Mouse (Mus musculus) midbrain, embryonic 15.5 days (tissue): ENCODE data around the gene Gm38392. TPM values are rescaled to one million over a fixed set of nuclear protein-coding genes. Genes with fewer than 3 reads are reported as not detected.
A peak's percentile ranks its signal among the peaks of the same experiment; 100 is the strongest.

Experiments used
- ATAC-seq: fragments of 200-750 bp; cut with Nextera tagmentation; replicated peaks from 2 replicates; pipeline ENCODE4 v1.8.0; 2017; ENCODE audit warnings: moderate TSS enrichment
- H3K27ac ChIP-seq: fragments of 300-500 bp; sonication (generic); 2 replicates; pipeline ENCODE4 v1.5.1; 2015; ENCODE audit warnings: mild to moderate bottlenecking, inconsistent platforms
- H3K27me3 ChIP-seq: fragments of 300-500 bp; sonication (generic); replicated peaks from 2 replicates; pipeline ENCODE4 v1.6.1; 2015; ENCODE audit warnings: inconsistent platforms
- H3K36me3 ChIP-seq: fragments of 300-500 bp; sonication (generic); replicated peaks from 2 replicates; pipeline ENCODE4 v1.6.1; 2015; ENCODE audit warnings: inconsistent platforms
- H3K4me1 ChIP-seq: fragments of 300-500 bp; sonication (generic); 2 replicates; pipeline ENCODE4 v1.6.1; 2015; ENCODE audit warnings: inconsistent platforms
- H3K4me2 ChIP-seq: fragments of 300-500 bp; sonication (generic); 2 replicates; pipeline ENCODE4 v1.6.1; 2015; ENCODE audit warnings: inconsistent platforms, mild to moderate bottlenecking, moderate library complexity
- H3K4me3 ChIP-seq: fragments of 300-500 bp; sonication (generic); 2 replicates; pipeline ENCODE4 v1.5.1; 2015; ENCODE audit warnings: mild to moderate bottlenecking, inconsistent platforms
- H3K9ac ChIP-seq: fragments of 300-500 bp; sonication (generic); 2 replicates; pipeline ENCODE4 v1.6.1; 2015; ENCODE audit warnings: mild to moderate bottlenecking, inconsistent platforms
- H3K9me3 ChIP-seq: fragments of 300-500 bp; sonication (generic); 2 replicates; pipeline ENCODE4 v1.6.1; 2016; ENCODE audit warnings: inconsistent platforms
- WGBS: fragments of 180-500 bp; shearing (Covaris S2); methylation state at CpG from one replicate; pipeline ENCODE4 v1.1.7; 2015; ENCODE audit warnings: mixed read lengths; 5-methylcytosine and 5-hydroxymethylcytosine counted together
- polyA plus RNA-seq: library from polyadenylated mRNA; unstranded; fragments of >200 nt; fragmentation: Nextera tagmentation; extraction: Ambion mirVana; gene quantifications from 2 replicates; pipeline ENCODE4 v1.2.1, GENCODE M21; 2015

Gene Gm38392
- polyA plus RNA-seq = not detected in 2 replicates

DNA sequence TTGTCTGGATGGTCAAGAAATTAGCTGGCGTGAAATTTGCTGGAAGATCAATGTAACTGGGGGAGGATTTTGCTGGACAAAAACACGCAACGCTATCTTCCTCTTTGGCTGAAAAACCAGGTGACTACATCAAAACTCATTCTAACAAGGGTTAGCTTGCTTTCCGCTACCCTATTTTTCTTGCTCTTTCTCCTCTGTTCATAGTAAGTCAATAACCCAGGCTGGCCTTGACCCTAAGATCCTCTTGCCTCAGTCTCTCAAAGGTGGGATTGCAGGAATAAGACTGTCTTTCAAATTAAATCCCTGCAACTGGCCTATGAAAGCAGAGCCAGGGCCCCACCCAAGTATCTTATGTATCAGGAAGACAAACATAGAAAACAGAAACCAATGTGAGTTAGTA, at the start of gene Gm38392:
Gene Gm38392 (minus strand): TSS at position 101 of the 400 bp plus-strand sequence.
- H3K27ac ChIP-seq = no peak within 1 kb of the TSS
- H3K36me3 ChIP-seq = no peaks in the 10 kb centered on the region
- ATAC-seq = no peak
- 97% methylated on average over 4 of the region's 4 CpGs for WGBS
- no peak within 1 kb of the TSS for H3K4me3 ChIP-seq
- H3K4me1 ChIP-seq = no peaks in the 10 kb centered on the region
- no peaks in the 10 kb centered on the region for H3K27me3 ChIP-seq
- no peak within 1 kb of the TSS for H3K9ac ChIP-seq
- H3K9me3 ChIP-seq = no peaks in the 10 kb centered on the region
- no peak within 1 kb of the TSS for H3K4me2 ChIP-seq

DNA sequence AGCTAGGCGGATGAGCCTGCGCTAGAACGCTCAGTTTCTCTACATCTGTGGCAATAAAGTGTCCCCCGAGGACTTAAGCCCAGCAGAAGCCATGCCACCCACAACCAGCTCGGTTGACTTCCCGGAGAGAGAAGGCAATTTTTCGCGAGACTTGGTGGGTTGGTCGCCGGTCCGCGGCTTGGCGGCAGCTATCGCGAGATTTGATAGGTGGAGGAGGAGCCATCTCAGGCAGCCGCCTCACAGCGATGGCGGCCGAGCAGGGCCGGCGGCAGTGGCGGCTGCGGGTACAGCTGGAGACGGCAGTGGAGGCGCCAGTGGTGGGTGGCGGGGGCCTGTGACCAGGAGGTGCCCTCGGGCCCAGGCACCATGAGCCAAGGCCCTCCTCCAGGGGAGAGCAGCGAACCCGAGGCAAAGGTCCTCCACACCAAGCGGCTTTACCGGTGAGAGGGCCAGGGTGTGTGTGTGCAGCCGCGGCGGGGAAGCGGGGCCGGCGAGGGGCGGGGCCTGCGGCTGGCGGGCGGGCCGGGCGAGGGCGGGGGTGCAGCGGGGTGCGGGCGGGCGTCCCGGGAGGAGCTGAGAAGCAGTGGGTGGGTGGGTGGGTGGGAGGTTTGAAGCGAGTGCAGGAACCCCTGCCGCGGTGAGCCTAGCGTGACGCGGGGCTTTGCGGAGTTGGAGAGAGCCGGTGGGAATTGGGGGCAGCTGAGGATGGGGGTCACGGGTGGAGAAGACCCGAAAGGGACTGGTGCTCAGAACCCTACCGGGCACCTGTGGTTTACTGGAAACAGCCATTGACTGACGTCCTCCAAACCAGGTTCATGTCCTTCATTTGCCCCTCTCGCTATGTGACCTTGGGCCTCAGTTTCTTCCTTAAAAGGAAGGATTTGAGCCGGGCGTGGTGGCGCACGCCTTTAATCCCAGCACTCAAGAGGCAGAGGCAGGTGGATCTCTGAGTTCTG, 49.3 kb upstream of the Gm38392 start, which contains the start of the genes Tmem79 and Smg5:
Gene Tmem79 (minus strand): TSS at position 91 of the 956 bp plus-strand sequence.
Gene Smg5 (plus strand): TSS at position 203 of the 956 bp plus-strand sequence.
- peak within 1 kb of the TSS; percentile 97 for H3K9ac ChIP-seq
- H3K4me3 ChIP-seq = peak within 1 kb of the TSS; percentile 92
- WGBS = 1% methylated on average over 55 of the region's 66 CpGs
- peaks cover 28% of the 10 kb centered on the region for H3K4me1 ChIP-seq
- no peaks in the 10 kb centered on the region for H3K27me3 ChIP-seq
- H3K27ac ChIP-seq = peak within 1 kb of the TSS; percentile 97
- peak within 1 kb of the TSS; percentile 80 for H3K4me2 ChIP-seq
- H3K9me3 ChIP-seq = no peaks in the 10 kb centered on the region
- ATAC-seq = peak; percentile 96
- no peaks in the 10 kb centered on the region for H3K36me3 ChIP-seq

DNA sequence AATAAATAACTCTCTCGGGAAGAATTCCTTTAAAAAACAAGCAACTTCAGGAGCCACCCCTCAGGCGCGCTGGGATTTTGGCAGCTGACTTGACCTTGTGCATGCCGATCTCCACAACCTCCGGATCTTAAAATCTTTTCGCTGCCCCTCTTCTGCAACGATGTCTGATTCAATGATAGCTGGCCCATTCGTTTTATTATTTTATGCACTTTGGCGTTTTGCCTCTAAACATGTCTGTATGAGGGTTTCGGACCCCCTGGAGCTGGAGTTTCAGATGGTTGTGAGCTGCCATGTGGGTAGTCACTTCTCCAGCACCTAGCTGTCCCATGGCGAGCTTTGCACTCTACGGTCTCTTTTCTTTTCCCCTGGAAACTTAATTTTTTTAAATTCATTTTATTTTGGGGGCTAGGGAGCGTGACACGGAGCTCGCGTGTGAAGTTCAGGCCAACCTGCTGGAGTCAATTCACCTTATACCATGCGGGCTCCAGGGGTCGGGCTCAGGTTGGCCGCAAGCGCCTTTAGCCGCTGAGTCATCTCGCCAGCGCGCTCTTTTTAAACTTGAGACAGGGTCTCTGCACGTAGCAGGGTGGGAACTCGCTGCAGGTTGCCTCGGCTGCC, 48.5 kb upstream of the Gm38392 start:
- WGBS = 1% methylated on average over 27 of the region's 27 CpGs
- Histone ChIP-seq H3K27me3 (no peaks in the 10 kb centered on the region), H3K9ac (peak overlapping the region; percentile 54), H3K36me3 (no peaks in the 10 kb centered on the region), H3K9me3 (no peaks in the 10 kb centered on the region), H3K4me2 (peak overlapping the region; percentile 80), H3K27ac (peak overlapping the region; percentile 97), H3K4me3 (peak overlapping the region; percentile 92), H3K4me1 (peaks cover 28% of the 10 kb centered on the region)
- peak; percentile 77 for ATAC-seq

DNA sequence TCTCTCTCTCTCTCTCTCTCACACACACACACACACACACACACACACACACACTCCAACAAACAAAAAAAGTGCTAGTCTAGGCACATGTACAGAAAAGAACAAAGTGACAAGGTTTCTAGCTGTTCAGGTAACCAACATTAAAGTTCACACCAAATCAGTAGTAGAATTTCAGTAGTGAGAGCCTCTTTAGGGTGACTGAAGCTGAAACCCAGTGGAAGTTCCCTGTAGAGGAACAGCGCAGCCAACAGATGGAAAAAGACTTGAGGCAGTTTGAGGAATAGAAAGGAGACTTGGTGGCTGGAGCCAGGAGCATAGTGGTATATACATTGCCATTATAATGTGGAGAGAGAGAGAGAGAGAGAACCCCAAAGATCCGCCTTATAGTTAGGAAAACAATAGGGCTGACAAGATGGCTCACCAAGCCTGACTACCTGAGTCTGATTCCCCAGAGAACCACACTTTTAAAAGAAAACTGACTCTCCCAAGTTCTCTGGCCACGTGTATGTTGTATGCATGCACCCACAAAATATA, 48.0 kb upstream of the Gm38392 start:
- Histone ChIP-seq H3K4me2 (peak overlapping the region; percentile 80), H3K4me3 (peak overlapping the region; percentile 92), H3K27ac (no peak overlapping the region), H3K4me1 (peaks cover 28% of the 10 kb centered on the region), H3K27me3 (no peaks in the 10 kb centered on the region), H3K36me3 (no peaks in the 10 kb centered on the region), H3K9me3 (no peaks in the 10 kb centered on the region), H3K9ac (peak overlapping the region; percentile 54)
- ATAC-seq = no peak
- 34% methylated on average over 3 of the region's 3 CpGs for WGBS

DNA sequence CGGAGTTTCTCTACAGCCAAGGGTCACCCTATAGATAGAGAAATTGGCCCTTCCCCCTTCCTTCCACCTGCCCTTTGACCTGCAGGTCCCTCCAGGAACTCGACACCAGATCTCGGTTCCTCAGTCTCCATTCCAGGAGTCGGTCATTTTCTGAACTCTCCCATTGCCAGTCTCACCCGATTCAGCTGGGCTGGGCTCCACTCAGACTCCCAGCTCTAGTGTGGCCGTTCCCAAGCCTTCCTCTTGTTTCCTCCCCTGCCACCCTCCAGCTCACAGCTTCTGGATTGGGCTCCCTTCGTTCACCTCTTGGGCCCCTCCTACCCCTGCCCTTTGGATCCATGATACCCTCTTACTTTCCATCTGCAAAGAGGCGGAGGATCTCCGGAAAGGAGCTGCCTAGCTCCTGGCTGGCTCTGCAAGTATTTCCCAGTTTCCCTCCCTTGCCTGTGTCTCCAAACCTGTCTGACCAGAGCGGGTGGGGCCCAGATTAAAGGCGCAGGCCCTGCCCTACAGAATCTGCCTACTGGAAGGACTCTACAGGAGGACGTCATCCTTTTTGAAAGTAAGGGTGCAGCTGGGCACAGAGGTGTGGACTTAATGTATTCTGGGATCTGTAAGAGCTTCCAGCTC, 47.1 kb upstream of the Gm38392 start:
- Histone ChIP-seq H3K4me2 (no peak overlapping the region), H3K27me3 (no peaks in the 10 kb centered on the region), H3K36me3 (no peaks in the 10 kb centered on the region), H3K9ac (no peak overlapping the region), H3K4me1 (peaks cover 27% of the 10 kb centered on the region), H3K4me3 (no peak overlapping the region), H3K27ac (no peak overlapping the region), H3K9me3 (no peaks in the 10 kb centered on the region)
- no peak for ATAC-seq
- WGBS = 68% methylated on average over 12 of the region's 12 CpGs

DNA sequence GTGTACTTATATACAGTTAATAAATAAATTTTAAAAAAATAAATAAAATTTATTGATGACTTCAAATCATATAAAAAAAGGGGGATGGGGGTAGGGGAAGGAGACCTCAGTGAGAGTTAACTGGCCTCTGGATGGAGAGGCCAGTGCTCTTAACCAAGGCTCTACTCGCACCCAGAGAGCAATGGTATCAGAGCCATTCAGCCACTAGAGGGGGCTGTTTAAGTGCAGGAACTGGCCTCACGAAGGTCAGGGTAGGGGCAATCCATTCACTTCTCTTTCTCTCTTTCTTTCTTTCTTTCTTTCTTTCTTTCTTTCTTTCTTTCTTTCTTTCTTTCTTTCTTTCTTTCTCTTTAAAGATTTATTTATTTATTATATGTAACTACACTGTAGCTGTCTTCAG, 44.3 kb upstream of the Gm38392 start:
- H3K4me1 ChIP-seq = peaks cover 8% of the 10 kb centered on the region
- H3K4me3 ChIP-seq = no peak overlapping the region
- no peak overlapping the region for H3K9ac ChIP-seq
- H3K9me3 ChIP-seq = no peaks in the 10 kb centered on the region
- H3K36me3 ChIP-seq = 0 out of 2 replicates have a peak, but pooled peaks cover 6% of the 10 kb centered on the region
- ATAC-seq = no peak
- H3K27ac ChIP-seq = no peak overlapping the region
- WGBS = 26% methylated on average over 2 of the region's 2 CpGs
- H3K4me2 ChIP-seq = no peak overlapping the region
- H3K27me3 ChIP-seq = no peaks in the 10 kb centered on the region

DNA sequence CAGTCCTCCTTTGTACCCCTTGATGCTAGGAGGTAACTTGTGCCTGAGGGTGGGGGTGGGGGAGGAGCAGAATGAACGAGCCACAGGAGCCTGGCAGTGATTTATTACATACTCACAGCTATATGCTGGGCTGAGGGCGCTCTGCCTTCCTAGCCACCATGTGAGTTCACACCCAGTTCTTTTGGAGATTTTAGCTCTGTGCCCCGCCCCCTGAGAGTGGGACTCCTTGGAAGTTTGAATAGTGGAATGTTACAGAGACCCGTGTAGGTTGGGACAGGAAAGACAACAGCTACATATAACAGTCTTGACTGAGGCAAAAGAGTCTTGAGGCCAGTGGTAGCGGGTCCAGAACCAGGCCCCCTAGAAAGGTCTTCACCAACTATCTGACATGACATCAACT, 41.9 kb upstream of the Gm38392 start:
- Histone ChIP-seq H3K9me3 (no peaks in the 10 kb centered on the region), H3K9ac (no peak overlapping the region), H3K4me2 (no peak overlapping the region), H3K4me1 (peaks cover 14% of the 10 kb centered on the region), H3K36me3 (0 out of 2 replicates have a peak, but pooled peaks cover 6% of the 10 kb centered on the region), H3K4me3 (no peak overlapping the region), H3K27ac (no peak overlapping the region), H3K27me3 (no peaks in the 10 kb centered on the region)
- no peak for ATAC-seq
- WGBS = 88% methylated on average over 5 of the region's 5 CpGs

DNA sequence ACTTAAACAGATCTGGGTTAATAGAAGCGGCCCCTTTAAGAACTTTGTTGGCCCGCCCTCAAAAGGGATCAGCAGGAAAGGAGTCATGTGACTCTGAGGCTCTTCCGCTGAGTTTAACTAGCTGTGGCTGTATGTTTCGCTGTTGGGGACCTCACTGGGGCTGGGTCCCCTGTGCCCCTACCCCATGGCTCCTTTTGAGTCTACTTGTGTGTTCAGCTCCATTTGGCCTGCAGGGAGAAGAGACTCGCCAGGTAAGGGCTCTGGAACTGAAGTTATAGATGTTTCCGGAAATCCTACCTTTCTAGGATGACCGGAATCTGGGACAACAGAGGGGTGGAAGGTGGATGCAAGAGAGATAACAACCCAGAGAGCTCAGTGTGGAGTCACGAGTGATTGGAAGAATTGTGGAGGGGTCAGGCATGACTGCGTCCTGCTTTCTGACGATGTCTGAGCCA, 38.0 kb upstream of the Gm38392 start, which contains the start of gene Glmp:
Gene Glmp (plus strand): TSS at position 73 of the 455 bp plus-strand sequence.
- Histone ChIP-seq H3K9ac (peak within 1 kb of the TSS; percentile 73), H3K27me3 (no peaks in the 10 kb centered on the region), H3K4me2 (peak within 1 kb of the TSS; percentile 76), H3K27ac (no peak within 1 kb of the TSS), H3K4me3 (peak within 1 kb of the TSS; percentile 70), H3K4me1 (peaks cover 14% of the 10 kb centered on the region), H3K9me3 (no peaks in the 10 kb centered on the region), H3K36me3 (peaks cover 34% of the 10 kb centered on the region)
- 1% methylated on average over 10 of the region's 10 CpGs for WGBS
- ATAC-seq = peak; percentile 84

DNA sequence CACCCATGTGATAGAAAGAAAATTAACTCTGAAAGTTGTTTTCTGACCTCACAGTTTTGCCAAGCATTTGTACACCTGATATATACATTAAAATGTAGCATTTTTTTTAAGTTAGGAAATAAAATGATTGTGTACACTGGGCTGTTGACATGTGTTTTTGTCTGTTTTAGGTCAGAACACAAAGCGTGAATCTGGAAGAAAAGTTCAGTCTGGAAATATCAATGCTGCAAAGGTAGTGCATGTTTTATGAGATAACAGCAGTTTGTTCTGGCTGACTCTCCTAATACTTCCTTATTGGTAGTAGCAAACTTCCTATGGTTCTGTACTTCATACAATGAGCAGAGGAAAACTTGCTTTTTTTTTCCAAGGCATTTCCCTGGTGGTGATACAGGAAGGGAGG, 12.2 kb upstream of the Gm38392 start:
- no peak overlapping the region for H3K4me3 ChIP-seq
- peaks cover 21% of the 10 kb centered on the region for H3K4me1 ChIP-seq
- no peak overlapping the region for H3K27ac ChIP-seq
- H3K9ac ChIP-seq = no peak overlapping the region
- peaks cover 40% of the 10 kb centered on the region for H3K36me3 ChIP-seq
- 98% methylated on average over 1 of the region's 1 CpGs for whole genome bisulfite sequencing
- no peak for ATAC-seq
- H3K4me2 ChIP-seq = no peak overlapping the region
- H3K9me3 ChIP-seq = no peaks in the 10 kb centered on the region
- H3K27me3 ChIP-seq = no peaks in the 10 kb centered on the region

DNA sequence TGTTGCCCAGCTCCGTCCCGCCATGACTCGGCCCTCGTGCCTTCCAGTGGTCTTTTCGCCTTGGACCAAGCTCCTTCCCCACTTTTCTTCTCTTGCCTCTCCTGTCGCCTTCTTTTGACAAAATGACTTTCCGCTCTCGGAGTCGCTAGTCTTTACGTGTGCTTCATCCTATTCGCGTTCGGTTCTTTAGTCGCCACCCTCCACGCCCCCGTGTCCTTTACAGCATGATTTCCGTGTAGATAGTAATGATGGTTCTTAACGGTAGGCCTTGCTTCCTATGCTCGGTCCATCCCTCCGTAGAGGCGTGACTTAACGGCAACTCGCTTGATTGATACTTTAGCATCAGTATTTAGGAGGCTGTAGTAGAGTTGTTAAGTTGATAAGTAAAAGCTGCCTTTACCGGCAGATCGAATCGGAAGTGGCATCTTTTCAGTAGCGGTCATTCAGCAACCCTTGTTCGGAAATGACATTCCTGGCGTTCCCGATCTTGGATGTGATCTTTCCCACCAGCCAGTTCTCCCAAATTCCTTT, 10.4 kb upstream of the Gm38392 start:
- Histone ChIP-seq H3K36me3 (peaks cover 24% of the 10 kb centered on the region), H3K27me3 (no peaks in the 10 kb centered on the region), H3K9me3 (no peaks in the 10 kb centered on the region), H3K4me1 (peaks cover 21% of the 10 kb centered on the region), H3K27ac (peak overlapping the region; percentile 92), H3K4me2 (peak overlapping the region; percentile 68), H3K9ac (peak overlapping the region; percentile 89), H3K4me3 (peak overlapping the region; percentile 73)
- peak; percentile 15; the same call in 1 of the 2 replicates for ATAC-seq
- WGBS = under 1% methylated on average over 30 of the region's 30 CpGs

DNA sequence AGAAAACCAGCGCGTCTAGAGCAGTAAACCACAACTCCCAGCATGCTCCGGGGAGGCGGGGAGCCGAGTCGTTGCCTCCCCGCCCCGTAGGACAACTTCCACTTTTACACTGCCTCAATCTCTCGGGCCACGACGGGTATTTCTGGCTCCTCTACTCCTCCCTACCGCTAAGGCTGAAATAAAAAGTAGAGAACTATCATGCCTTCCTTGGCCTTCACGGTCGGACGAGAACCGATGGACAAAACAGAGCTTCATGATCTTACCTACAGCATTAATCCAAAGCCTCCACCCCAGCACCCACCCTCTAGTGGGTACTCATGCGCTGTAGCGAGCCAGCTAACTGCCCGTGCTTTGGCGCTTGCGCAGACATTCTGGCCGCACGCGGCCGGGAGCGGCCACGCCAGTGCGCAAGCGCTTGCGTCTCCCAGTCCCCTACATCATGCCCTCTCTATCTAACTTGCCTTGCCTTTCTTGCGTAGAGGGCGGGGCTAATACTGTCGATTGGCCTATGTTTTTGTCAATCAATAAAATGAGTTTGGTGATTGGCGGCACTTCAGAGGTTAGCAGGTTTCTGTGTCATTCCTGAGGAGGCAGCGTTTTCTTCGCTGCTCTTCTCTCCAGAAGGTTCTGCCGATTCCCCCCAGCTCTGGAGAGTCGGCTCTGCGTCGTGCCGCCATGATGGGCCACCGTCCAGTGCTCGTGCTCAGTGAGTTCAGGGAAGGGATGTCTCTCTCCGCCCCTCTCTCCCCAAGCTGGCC, 9.7 kb upstream of the Gm38392 start, which contains the start of the genes Tsacc and Cct3:
Gene Tsacc (minus strand): TSS at position 439 of the 758 bp plus-strand sequence.
Gene Cct3 (plus strand): TSS at position 556 of the 758 bp plus-strand sequence.
- peak; percentile 99 for ATAC-seq
- WGBS = under 1% methylated on average over 44 of the region's 44 CpGs
- H3K4me1 ChIP-seq = peaks cover 21% of the 10 kb centered on the region

More for the DNA sequence above, 9.7 kb upstream of the Gm38392 start, which contains the start of the genes Tsacc and Cct3:
- Histone ChIP-seq H3K27ac (peak within 1 kb of the TSS; percentile 92), H3K9ac (peak within 1 kb of the TSS; percentile 89), H3K4me3 (peak within 1 kb of the TSS; percentile 73), H3K9me3 (no peaks in the 10 kb centered on the region), H3K27me3 (no peaks in the 10 kb centered on the region), H3K4me2 (peak within 1 kb of the TSS; percentile 68), H3K36me3 (peaks cover 23% of the 10 kb centered on the region)
